Mouse (Mus musculus) kidney, postnatal 0 days (tissue): ENCODE measurements around the gene Cacna2d4. TPM values are rescaled to one million over a fixed set of nuclear protein-coding genes. Genes with fewer than 3 reads are reported as not detected.
A peak's percentile ranks its signal among the peaks of the same experiment; 100 is the strongest.

Experiments used
- ATAC-seq: fragments of 200-750 bp; cut with Nextera tagmentation; replicated peaks from 2 replicates; pipeline ENCODE4 v1.8.0; 2017; ENCODE audit warnings: low read depth, moderate number of reproducible peaks, moderate TSS enrichment, moderate library complexity; ENCODE audit not compliant: low FRiP score
- DNase-seq: peaks from one replicate; pipeline ENCODE4 v3.0.0-alpha.2; 2016; ENCODE audit warnings: low spot score
- H3K27ac ChIP-seq: fragments of 300-500 bp; sonication (generic); 2 replicates; pipeline ENCODE4 v1.5.1; 2014; ENCODE audit warnings: mild to moderate bottlenecking
- H3K27me3 ChIP-seq: fragments of 300-500 bp; sonication (generic); 2 replicates; pipeline ENCODE4 v1.6.1; 2014; ENCODE audit warnings: low read length, mixed read lengths; ENCODE audit not compliant: insufficient read depth
- H3K36me3 ChIP-seq: fragments of 300-500 bp; sonication (generic); 2 replicates; pipeline ENCODE4 v1.6.1; 2014; ENCODE audit warnings: low read length, mixed read lengths; ENCODE audit not compliant: insufficient read depth
- H3K4me1 ChIP-seq: fragments of 300-500 bp; sonication (generic); replicated peaks from 2 replicates; pipeline ENCODE4 v1.6.1; 2014; ENCODE audit warnings: antibody characterized with exemption, low read length, mixed read lengths; ENCODE audit not compliant: insufficient read depth
- H3K4me2 ChIP-seq: fragments of 300-500 bp; sonication (generic); 2 replicates; pipeline ENCODE4 v1.6.1; 2014; ENCODE audit warnings: mild to moderate bottlenecking, low read length, moderate library complexity, mixed read lengths
- H3K4me3 ChIP-seq: fragments of 300-500 bp; sonication (generic); replicated peaks from 2 replicates; pipeline ENCODE4 v1.5.1; 2014; ENCODE audit warnings: low read depth, low read length
- H3K9ac ChIP-seq: fragments of 300-500 bp; sonication (generic); 2 replicates; pipeline ENCODE4 v1.6.1; 2014; ENCODE audit warnings: low read depth, low read length
- H3K9me3 ChIP-seq: fragments of 300-500 bp; sonication (generic); replicated peaks from 2 replicates; pipeline ENCODE4 v1.6.1; 2016; ENCODE audit warnings: low read length, inconsistent platforms, mixed read lengths
- CTCF ChIP-seq: IDR thresholded peaks from 2 replicates; pipeline ENCODE4 v1.5.1; 2016; ENCODE audit warnings: antibody characterized with exemption, low read depth, mild to moderate bottlenecking, moderate library complexity
- WGBS: fragments of 180-500 bp; shearing (Covaris S2); extraction: QIAGEN DNeasy Blood & Tissue Kit; methylation state at CpG from one replicate; pipeline ENCODE4 v1.1.7; 2014; 5-methylcytosine and 5-hydroxymethylcytosine counted together
- polyA plus RNA-seq: library from polyadenylated mRNA; unstranded; fragments of >200 nt; fragmentation: Nextera tagmentation; extraction: Ambion mirVana; gene quantifications from 2 replicates; pipeline ENCODE4 v1.2.1, GENCODE M21; 2015

Gene Cacna2d4
- polyA plus RNA-seq, 1 experiment from 2014 or later, result not detected

- Histone ChIP-seq H3K27ac (no peak overlapping the region), H3K4me3 (no peak overlapping the region), H3K27me3 (no peaks in the 10 kb centered on the region), H3K4me1 (no peaks in the 10 kb centered on the region), H3K9ac (no peak overlapping the region), H3K9me3 (no peaks in the 10 kb centered on the region), H3K36me3 (no peaks in the 10 kb centered on the region), H3K4me2 (no peak overlapping the region)
- ATAC-seq (no peak), DNase-seq (no peak)
- 56% methylated on average over 9 of the region's 9 CpGs for WGBS
- TF ChIP-seq CTCF, result peak; percentile 5; the same call in 1 of the 2 replicates
Observed at GRCm38 (mm10) chr6:119280761-119281160, 44.4 kb downstream of the Cacna2d4 start.

GRCm38 (mm10) chr6:119301310-119301709 is 65.0 kb downstream of the Cacna2d4 start:
- DNase-seq, result no peak
- 95% methylated on average over 3 of the region's 3 CpGs for WGBS

GRCm38 (mm10) chr6:119303331-119303730 is 67.0 kb downstream of the Cacna2d4 start:
- H3K9ac ChIP-seq, result no peak overlapping the region
- ATAC-seq (no peak), DNase-seq (no peak)
- no peaks in the 10 kb centered on the region for H3K4me1 ChIP-seq
- 87% methylated on average over 6 of the region's 6 CpGs for whole genome bisulfite sequencing
- no peaks in the 10 kb centered on the region for H3K27me3 ChIP-seq
- H3K36me3 ChIP-seq, result no peaks in the 10 kb centered on the region
- no peaks in the 10 kb centered on the region for H3K9me3 ChIP-seq
- H3K4me3 ChIP-seq, result no peak overlapping the region
- no peak for TF ChIP-seq CTCF
- no peak overlapping the region for H3K27ac ChIP-seq
- no peak overlapping the region for H3K4me2 ChIP-seq

More at GRCm38 (mm10) chr6:119301310-119301709, 65.0 kb downstream of the Cacna2d4 start:
- no peak for TF ChIP-seq CTCF
- H3K27me3 ChIP-seq, result no peaks in the 10 kb centered on the region
- no peak overlapping the region for H3K9ac ChIP-seq
- ATAC-seq, result no peak
- H3K4me2 ChIP-seq, result no peak overlapping the region
- H3K36me3 ChIP-seq, result no peaks in the 10 kb centered on the region
- no peaks in the 10 kb centered on the region for H3K9me3 ChIP-seq
- no peak overlapping the region for H3K4me3 ChIP-seq
- H3K4me1 ChIP-seq, result no peaks in the 10 kb centered on the region
- no peak overlapping the region for H3K27ac ChIP-seq

GRCm38 (mm10) chr6:119307867-119308413 is 71.6 kb downstream of the Cacna2d4 start:
- Histone ChIP-seq H3K9me3 (no peaks in the 10 kb centered on the region), H3K27me3 (no peaks in the 10 kb centered on the region; the same call in 1 of the 2 replicates), H3K9ac (no peak overlapping the region), H3K27ac (no peak overlapping the region), H3K36me3 (no peaks in the 10 kb centered on the region), H3K4me3 (no peak overlapping the region), H3K4me1 (no peaks in the 10 kb centered on the region), H3K4me2 (no peak overlapping the region)
- DNase-seq, result no peak
- WGBS, result 54% methylated on average over 10 of the region's 10 CpGs
- ATAC-seq, result no peak
- no peak for TF ChIP-seq CTCF

GRCm38 (mm10) chr6:119310176-119310575 is 73.8 kb downstream of the Cacna2d4 start:
- H3K4me2 ChIP-seq, result no peak overlapping the region
- no peak for TF ChIP-seq CTCF
- H3K27ac ChIP-seq, result no peak overlapping the region
- DNase-seq (no peak), ATAC-seq (no peak)
- H3K9ac ChIP-seq, result no peak overlapping the region
- 41% methylated on average over 9 of the region's 9 CpGs for WGBS
- H3K4me1 ChIP-seq, result no peaks in the 10 kb centered on the region
- H3K36me3 ChIP-seq, result no peaks in the 10 kb centered on the region
- H3K9me3 ChIP-seq, result no peaks in the 10 kb centered on the region
- H3K4me3 ChIP-seq, result no peak overlapping the region
- no peaks in the 10 kb centered on the region; the same call in 1 of the 2 replicates for H3K27me3 ChIP-seq

- no peaks in the 10 kb centered on the region for H3K36me3 ChIP-seq
- 82% methylated on average over 6 of the region's 6 CpGs for WGBS
- no peak for DNase-seq
Observed at GRCm38 (mm10) chr6:119312381-119312780, 76.1 kb downstream of the Cacna2d4 start.

GRCm38 (mm10) chr6:119313096-119313495 is 76.8 kb downstream of the Cacna2d4 start:
- no peak for TF ChIP-seq CTCF
- Histone ChIP-seq H3K9ac (no peak overlapping the region), H3K27ac (no peak overlapping the region), H3K9me3 (no peaks in the 10 kb centered on the region), H3K36me3 (no peaks in the 10 kb centered on the region), H3K27me3 (no peaks in the 10 kb centered on the region; the same call in 1 of the 2 replicates), H3K4me2 (no peak overlapping the region), H3K4me1 (no peaks in the 10 kb centered on the region), H3K4me3 (no peak overlapping the region)
- 71% methylated on average over 3 of the region's 3 CpGs for WGBS
- ATAC-seq (no peak), DNase-seq (no peak)

More at GRCm38 (mm10) chr6:119312381-119312780, 76.1 kb downstream of the Cacna2d4 start:
- ATAC-seq, result no peak
- H3K9ac ChIP-seq, result no peak overlapping the region
- no peak for TF ChIP-seq CTCF
- no peak overlapping the region for H3K27ac ChIP-seq
- no peaks in the 10 kb centered on the region; the same call in 1 of the 2 replicates for H3K27me3 ChIP-seq
- no peaks in the 10 kb centered on the region for H3K9me3 ChIP-seq
- H3K4me1 ChIP-seq, result no peaks in the 10 kb centered on the region
- no peak overlapping the region for H3K4me3 ChIP-seq
- H3K4me2 ChIP-seq, result no peak overlapping the region
